Mouse (Mus musculus) liver, postnatal 0 days (tissue): ENCODE data around the gene Gm17349.

Experiments
- CTCF ChIP-seq: sonication (generic); IDR thresholded peaks from 2 replicates; pipeline ENCODE4 v1.5.1; 2016; ENCODE audit warnings: antibody characterized with exemption, low read depth
- EP300 ChIP-seq: IDR thresholded peaks from 2 replicates; pipeline ENCODE4 v1.6.1; 2016; ENCODE audit warnings: antibody characterized with exemption, low read depth, mild to moderate bottlenecking

DNA sequence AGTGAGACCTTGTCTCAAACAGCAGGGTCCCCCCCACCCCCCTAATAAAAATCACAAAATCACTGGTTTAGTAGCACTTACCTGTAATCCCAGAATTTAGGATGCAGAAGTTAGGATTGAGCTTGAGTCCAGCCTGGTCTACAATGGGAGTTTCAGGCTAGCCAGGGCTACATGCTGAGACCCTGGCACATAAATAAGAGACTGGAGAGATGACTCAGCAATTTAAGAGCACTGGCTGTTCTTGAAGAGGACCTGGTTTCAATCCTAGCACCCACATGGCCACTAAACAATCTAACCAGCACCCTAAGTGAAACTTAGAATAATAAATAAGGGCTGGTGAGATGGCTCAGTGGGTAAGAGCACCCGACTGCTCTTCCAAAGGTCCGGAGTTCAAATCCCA, 25.9 kb upstream of the Gm17349 start:
- TF ChIP-seq CTCF (no peak), EP300 (no peak)
